8 mouse cellular contexts compared by ENCODE assay signal in the genomic region with DNA sequence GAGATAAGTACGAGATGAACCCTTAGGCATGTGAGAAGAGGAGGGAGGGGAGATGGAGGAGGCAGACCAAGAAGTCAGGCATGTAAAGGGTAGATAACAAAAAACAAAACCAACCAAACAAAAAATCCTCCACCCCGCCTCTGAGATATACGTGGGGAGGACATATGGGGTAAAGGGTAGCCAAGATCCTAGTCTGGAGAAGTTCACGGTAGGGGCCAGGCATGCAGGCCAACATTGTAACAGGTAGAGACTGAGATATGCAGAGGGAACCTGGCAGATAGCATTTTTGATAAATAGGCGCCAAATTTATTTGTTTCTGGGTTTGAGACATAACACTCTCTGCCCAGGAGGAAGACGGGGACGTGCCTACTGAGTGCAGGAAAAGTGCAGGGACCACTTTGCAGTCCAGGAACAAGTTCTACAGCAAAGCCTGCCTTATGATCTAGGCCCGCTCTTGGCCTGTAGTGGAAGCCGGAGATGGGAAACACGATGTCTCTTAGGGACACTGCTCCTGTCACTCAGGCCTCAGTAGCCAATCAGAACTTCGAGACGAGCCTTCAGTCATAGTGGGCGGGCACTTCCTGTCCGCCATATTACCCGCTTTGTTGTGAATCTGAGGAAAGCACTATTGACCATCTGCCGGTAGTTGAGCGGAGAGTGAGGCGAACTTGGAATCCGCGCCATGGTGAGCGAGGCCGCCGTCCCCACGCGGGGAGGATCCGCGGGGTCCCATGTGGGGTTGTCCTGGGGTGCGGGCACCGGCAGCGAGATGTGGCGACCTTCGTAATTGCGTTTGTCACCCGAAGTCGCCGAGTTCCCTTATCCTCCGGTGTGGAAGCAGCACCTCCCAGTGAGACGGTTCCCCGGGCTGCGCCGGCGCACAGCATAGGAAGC. TPM values are rescaled to one million over a fixed set of nuclear protein-coding genes. Genes with fewer than 3 reads are reported as not detected.
A peak's percentile ranks its signal among the peaks of the same experiment; 100 is the strongest.
DNase-seq lines count a peak whose midpoint lies in the region; ATAC-seq and TF ChIP-seq lines count a peak whose summit lies in the region.
"Not testable (repeated sequence)": the region's sequence is repeated elsewhere in the genome, so short reads cannot be mapped to it uniquely, and the experiment has no call there.

TSS of gene BC024063 (plus strand) at position 626 of the 894 bp plus-strand sequence.

- peak within 1 kb of the TSS; percentile 55 for H3K4me2 ChIP-seq in hindbrain, embryonic 16.5 days (ENCODE audit: low read length)

- not testable (repeated sequence) for H3K4me1 ChIP-seq in hindbrain, embryonic 16.5 days (ENCODE audit: control insufficient read depth, insufficient read depth, low read depth, low read length)

- intact Hi-C loops in gastrocnemius, adult 2 months (cut with DNase I): not testable (repeated sequence)

- peak; percentile 57 for DNase-seq in T-cell, adult 2 months (ENCODE audit: low spot score)
- DNase-seq in cerebellum, postnatal 4 days (ENCODE audit: low spot score in 2 of 2): peak; percentile 21 to 67
- peak; percentile 52 for DNase-seq in gastrocnemius, adult 2 months
- peak; percentile 76 for DNase-seq in left cerebral cortex, adult 11 months (ENCODE audit: low spot score)
- peak; percentile 69 for DNase-seq in lung, postnatal 36 days
- DNase-seq in retina, postnatal 7 days (ENCODE audit: low read depth, low spot score): peak; percentile 79
- DNase-seq in urinary bladder, adult 18-20 months (ENCODE audit: low spot score in 2 of 2): peak; percentile 27 to 48

- ATAC-seq in hindbrain, embryonic 16.5 days: peak; percentile 99

- not testable (repeated sequence) for H3K36me3 ChIP-seq in hindbrain, embryonic 16.5 days (ENCODE audit: control insufficient read depth, insufficient read depth, low read length)

- H3K9me3 ChIP-seq in hindbrain, embryonic 16.5 days (ENCODE audit: control insufficient read depth, low read length): not testable (repeated sequence)

- WGBS in hindbrain, embryonic 16.5 days: 22% methylated on average over 42 of the region's 42 CpGs

- peak within 1 kb of the TSS; percentile 71 for H3K4me3 ChIP-seq in gastrocnemius, adult 2 months
- H3K4me3 ChIP-seq in hindbrain, embryonic 16.5 days (ENCODE audit: low read length): peak within 1 kb of the TSS; percentile 50

- peak within 1 kb of the TSS; percentile 71 for H3K27ac ChIP-seq in gastrocnemius, adult 2 months
- peak within 1 kb of the TSS; percentile 87 for H3K27ac ChIP-seq in hindbrain, embryonic 16.5 days (ENCODE audit: low read depth, low read length)

- peak within 1 kb of the TSS; percentile 68 for H3K9ac ChIP-seq in hindbrain, embryonic 16.5 days (ENCODE audit: low read depth, low read length)

- TF ChIP-seq CTCF in gastrocnemius, adult 2 months (IDR thresholded peaks at IDR 0.05): not testable (repeated sequence)

- not testable (repeated sequence) for H3K27me3 ChIP-seq in hindbrain, embryonic 16.5 days (replicated peaks; ENCODE audit: control insufficient read depth, insufficient read depth, low read length)

RNA-seq across cellular contexts. Expression of gene BC024063, which starts in this region (rescaled TPM):
- 1 to 10 TPM in 1 of 2 experiments, under 1 TPM in 1; 0.59 to 1.1 TPM for total RNA-seq in gastrocnemius, adult 2 months (2021)
- polyA plus RNA-seq in hindbrain, embryonic 16.5 days (2015; fragmentation: Nextera tagmentation; extraction: Ambion mirVana): 5.4 and 6.4 TPM in 2 replicates

Comparison
In these comparisons a context has a peak if more than half of its experiments do, and no peak if none do; other contexts are left out.
1. Peak in every context shown above with its lines: DNase-seq, ATAC-seq, H3K4me3 ChIP-seq and H3K27ac ChIP-seq.